Mouse (Mus musculus) MEL (cell line): ENCODE results near the gene Atp1b3.

Experiments
- CHD1 ChIP-seq: IDR thresholded peaks from 2 replicates; pipeline ENCODE4 v1.6.1; 2012; ENCODE audit warnings: low read depth, mild to moderate bottlenecking, inconsistent platforms, low read length, improper control_type of control experiment
- CTCF ChIP-seq, 3 experiments: IDR thresholded peaks in 2 of 3; conservative IDR thresholded peaks in 1 of 3; 2 replicates each; pipeline ENCODE4 v1.5.1; 2011 to 2012; ENCODE audit warnings: low read length in 3 of 3, low read depth in 2 of 3, mild to moderate bottlenecking in 2 of 3, improper control_type of control experiment in 1 of 3, inconsistent platforms in 1 of 3, mixed read lengths in 1 of 3, moderate library complexity in 1 of 3; ENCODE audit not compliant: control insufficient read depth in 1 of 3, insufficient read depth in 1 of 3, poor library complexity in 1 of 3, severe bottlenecking in 1 of 3
- ELF1 ChIP-seq: IDR thresholded peaks from 2 replicates; pipeline ENCODE4 v1.6.1; 2014; ENCODE audit warnings: low read depth, mild to moderate bottlenecking, inconsistent platforms, low read length, improper control_type of control experiment, moderate library complexity
- GATA1 ChIP-seq: IDR thresholded peaks from 2 replicates; pipeline ENCODE4 v1.6.1; 2011; ENCODE audit warnings: low read depth, low read length, improper control_type of control experiment
- POLR2A ChIP-seq, 2 experiments: IDR thresholded peaks; 2 replicates each; pipeline ENCODE4 v1.6.1; 2011 to 2012; ENCODE audit warnings: low read length in 2 of 2, mild to moderate bottlenecking in 2 of 2, control low read depth in 1 of 2, improper control_type of control experiment in 1 of 2, low read depth in 1 of 2, moderate library complexity in 1 of 2; ENCODE audit not compliant: control insufficient read depth in 1 of 2, insufficient read depth in 1 of 2, poor library complexity in 1 of 2
- RCOR1 ChIP-seq: IDR thresholded peaks from 2 replicates; pipeline ENCODE4 v1.6.1; 2012; ENCODE audit warnings: low read depth, mild to moderate bottlenecking, inconsistent platforms, low read length, improper control_type of control experiment

DNA sequence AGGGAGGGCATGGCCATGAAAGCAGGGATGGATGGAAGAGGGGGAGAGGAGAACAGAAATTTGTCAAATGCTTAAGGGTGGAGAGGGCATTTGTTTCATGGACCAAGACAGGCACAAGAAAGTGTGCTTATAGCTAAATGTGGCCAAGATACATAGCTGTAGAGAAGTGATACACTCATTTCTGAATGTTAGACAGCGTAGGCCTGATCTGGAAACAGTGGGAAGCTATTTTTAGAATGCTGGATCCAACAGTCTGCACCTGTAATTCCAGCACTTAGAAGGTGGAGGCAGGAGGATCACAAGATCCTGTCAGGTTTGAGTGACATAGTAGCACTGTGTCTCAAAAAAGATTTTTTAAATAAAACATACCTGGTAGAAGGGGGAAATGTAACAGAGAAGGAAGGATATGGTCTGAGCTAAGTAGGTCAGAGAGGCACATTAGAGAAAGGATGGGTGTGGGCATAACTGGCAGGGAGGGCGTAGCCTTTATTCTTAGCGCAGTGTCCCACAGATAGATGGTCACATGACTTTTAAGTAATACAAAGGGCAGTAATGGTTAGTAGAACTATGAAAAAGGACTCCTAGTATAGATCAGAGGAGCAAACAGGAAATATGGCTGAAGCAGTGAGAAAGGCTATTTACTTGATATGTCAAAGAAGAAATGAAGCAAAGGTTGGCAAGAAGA is 64.8 kb downstream of the Atp1b3 start:
- no peak for TF ChIP-seq POLR2A (IDR thresholded peaks at IDR 0.05; ENCODE audit: control insufficient read depth in 1 of 2, insufficient read depth in 1 of 2, low read depth in 1 of 2, low read length in 2 of 2, poor library complexity in 1 of 2)
- no peak for TF ChIP-seq RCOR1
- TF ChIP-seq CTCF (IDR thresholded peaks at IDR 0.05 in 2 of 3, conservative IDR thresholded peaks at IDR 0.05 in 1 of 3; ENCODE audit: control insufficient read depth in 1 of 3, insufficient read depth in 1 of 3, low read depth in 2 of 3, low read length in 3 of 3, poor library complexity in 1 of 3, severe bottlenecking in 1 of 3): no peak
- no peak for TF ChIP-seq GATA1
- no peak for TF ChIP-seq CHD1
- TF ChIP-seq ELF1: no peak
